ENCODE assay signal across 17 mouse cellular contexts in genomic region chr7:31036917-31037316, GRCm38 (mm10). TPM values are rescaled to one million over a fixed set of nuclear protein-coding genes. Genes with fewer than 3 reads are reported as not detected.
DNase-seq lines count a peak whose midpoint lies in the region; ATAC-seq and TF ChIP-seq lines count a peak whose summit lies in the region.
"Had no signal": no experiment of that assay in that cellular context is flagged by ENCODE, and none has a peak within 500 bp of the region (broad histone marks: within the 10 kb centered on the region; RNA-seq: fewer than 3 reads in every experiment).

No protein-coding gene starts in this region.

- no peak overlapping the region for H3K4me2 ChIP-seq in intestine, postnatal 0 days (replicated peaks; ENCODE audit: low read depth)
- H3K4me2 ChIP-seq in forebrain, embryonic 16.5 days (ENCODE audit: low read length): no peak overlapping the region
- H3K4me2 ChIP-seq: hindbrain, embryonic 14.5 days; midbrain, embryonic 12.5 days; stomach, embryonic 15.5 days had no signal

- H3K9ac ChIP-seq in intestine, postnatal 0 days (ENCODE audit: low read depth, low read length): no peak overlapping the region
- no peak overlapping the region for H3K9ac ChIP-seq in forebrain, embryonic 16.5 days (replicated peaks; ENCODE audit: low read depth, low read length)
- H3K9ac ChIP-seq: hindbrain, embryonic 14.5 days; midbrain, embryonic 12.5 days; stomach, embryonic 15.5 days had no signal

- peak; percentile 20 for ATAC-seq in megakaryocyte, adult 5-6 weeks (ENCODE audit: poor library complexity, severe bottlenecking)
- no peak for ATAC-seq in intestine, postnatal 0 days
- no peak for ATAC-seq in forebrain, embryonic 16.5 days

- H3K4me3 ChIP-seq in intestine, postnatal 0 days (ENCODE audit: low read depth, low read length): no peak overlapping the region
- H3K4me3 ChIP-seq in forebrain, embryonic 16.5 days (replicated peaks; ENCODE audit: low read length): no peak overlapping the region
- H3K4me3 ChIP-seq in midbrain, embryonic 10.5 days: no peak overlapping the region
- H3K4me3 ChIP-seq: midbrain, embryonic 12.5 days; myocyte; stomach, embryonic 15.5 days had no signal

- H3K9me3 ChIP-seq in intestine, postnatal 0 days (ENCODE audit: control insufficient read depth): no peaks in the 10 kb centered on the region
- no peaks in the 10 kb centered on the region for H3K9me3 ChIP-seq in forebrain, embryonic 16.5 days (ENCODE audit: control insufficient read depth, low read length)
- peaks cover 3% of the 10 kb centered on the region; the same call in 1 of the 2 replicates for H3K9me3 ChIP-seq in midbrain, embryonic 10.5 days (replicated peaks)
- H3K9me3 ChIP-seq: midbrain, embryonic 12.5 days; stomach, embryonic 15.5 days had no signal

- WGBS in intestine, postnatal 0 days: 81% methylated on average over 7 of the region's 7 CpGs
- 91% methylated on average over 7 of the region's 7 CpGs for WGBS in forebrain, embryonic 16.5 days
- WGBS in midbrain, embryonic 10.5 days: 90% methylated on average over 7 of the region's 7 CpGs

- no peak overlapping the region for H3K27ac ChIP-seq in intestine, postnatal 0 days (ENCODE audit: low read depth, low read length)
- no peak overlapping the region for H3K27ac ChIP-seq in forebrain, embryonic 16.5 days (ENCODE audit: low read length)
- H3K27ac ChIP-seq in midbrain, embryonic 10.5 days (replicated peaks): no peak overlapping the region
- H3K27ac ChIP-seq: hindbrain, embryonic 14.5 days; midbrain, embryonic 12.5 days; stomach, embryonic 15.5 days had no signal

- TF ChIP-seq CTCF in intestine, postnatal 0 days (IDR thresholded peaks at IDR 0.05; ENCODE audit: low read depth): no peak

- H3K27me3 ChIP-seq in intestine, postnatal 0 days (replicated peaks; ENCODE audit: control insufficient read depth, insufficient read depth, low read length): peaks cover under 1% of the 10 kb centered on the region; the same call in 1 of the 2 replicates
- H3K27me3 ChIP-seq in forebrain, embryonic 16.5 days (replicated peaks; ENCODE audit: control insufficient read depth, insufficient read depth, low read length): peaks cover 12% of the 10 kb centered on the region
- peaks cover 20% of the 10 kb centered on the region for H3K27me3 ChIP-seq in midbrain, embryonic 10.5 days (ENCODE audit: low read depth, poor library complexity, severe bottlenecking)

- DNase-seq in thymus, postnatal 25 days: peak; percentile 44
- DNase-seq in thymus, postnatal 14 days: no peak
- DNase-seq in MEL-GATA-1-ER (ENCODE audit: extremely low read depth, low read depth): peak; percentile 98
- DNase-seq in midbrain, embryonic 10.5 days (ENCODE audit: low spot score): no peak
- DNase-seq: cerebellum, adult 9-11 months; gastrocnemius, postnatal 25 days; kidney, adult 18-20 months; kidney, postnatal 4 days; layer of hippocampus, postnatal 36 days; lung, adult 18-20 months had no signal

- H3K36me3 ChIP-seq in intestine, postnatal 0 days (ENCODE audit: control insufficient read depth, insufficient read depth): no peaks in the 10 kb centered on the region
- no peaks in the 10 kb centered on the region for H3K36me3 ChIP-seq in forebrain, embryonic 16.5 days (ENCODE audit: control insufficient read depth, insufficient read depth)
- H3K36me3 ChIP-seq in midbrain, embryonic 10.5 days: no peaks in the 10 kb centered on the region
- H3K36me3 ChIP-seq: midbrain, embryonic 12.5 days; stomach, embryonic 15.5 days had no signal

- H3K4me1 ChIP-seq in intestine, postnatal 0 days (replicated peaks; ENCODE audit: control insufficient read depth, insufficient read depth, low read length): no peaks in the 10 kb centered on the region
- H3K4me1 ChIP-seq in forebrain, embryonic 16.5 days (replicated peaks; ENCODE audit: control insufficient read depth, insufficient read depth, low read length): peaks cover under 1% of the 10 kb centered on the region; the same call in 1 of the 2 replicates
- peaks cover 5% of the 10 kb centered on the region for H3K4me1 ChIP-seq in midbrain, embryonic 10.5 days

RNA-seq across cellular contexts. Expression of gene Fxyd5, which starts 5.4 kb away (rescaled TPM):
- total RNA-seq in megakaryocyte, adult 5-6 weeks (2015): 1,077 and 1,092 TPM in 2 replicates
- 807 and 874 TPM in 2 replicates for total RNA-seq in megakaryocyte, adult 5-6 weeks (2017)
- polyA plus RNA-seq in intestine, postnatal 0 days (2015; fragmentation: Nextera tagmentation; extraction: Ambion mirVana): 18.2 and 19.3 TPM in 2 replicates
- 21.7 and 23.4 TPM in 2 replicates for polyA plus RNA-seq in forebrain, embryonic 16.5 days (2015; fragmentation: Nextera tagmentation; extraction: Ambion mirVana)
- 10.2 and 10.8 TPM in 2 replicates for polyA plus RNA-seq in midbrain, embryonic 10.5 days (2016; fragmentation: Nextera tagmentation; extraction: Ambion mirVana)

RNA-seq across cellular contexts. Expression of gene Fxyd7, which starts 14.3 kb away (rescaled TPM):
- total RNA-seq in megakaryocyte, adult 5-6 weeks (2015): not detected in 2 replicates
- total RNA-seq in megakaryocyte, adult 5-6 weeks (2017): 0.51 TPM in 1 of 2 replicates, not detected in the other
- polyA plus RNA-seq in intestine, postnatal 0 days (2015; fragmentation: Nextera tagmentation; extraction: Ambion mirVana): 15.2 and 16.2 TPM in 2 replicates
- polyA plus RNA-seq in forebrain, embryonic 16.5 days (2015; fragmentation: Nextera tagmentation; extraction: Ambion mirVana): 51.0 and 95.0 TPM in 2 replicates
- polyA plus RNA-seq in midbrain, embryonic 10.5 days (2016; fragmentation: Nextera tagmentation; extraction: Ambion mirVana): 0.70 and 2.8 TPM in 2 replicates
- polyA plus RNA-seq: myocyte had no signal

RNA-seq across cellular contexts. Expression of gene Fxyd1, which starts 20.1 kb away (rescaled TPM):
- total RNA-seq in megakaryocyte, adult 5-6 weeks (2015): 0.46 TPM in 1 of 2 replicates, not detected in the other
- total RNA-seq in megakaryocyte, adult 5-6 weeks (2017): not detected in 2 replicates
- polyA plus RNA-seq in intestine, postnatal 0 days (2015; fragmentation: Nextera tagmentation; extraction: Ambion mirVana): 78.9 and 83.1 TPM in 2 replicates
- polyA plus RNA-seq in forebrain, embryonic 16.5 days (2015; fragmentation: Nextera tagmentation; extraction: Ambion mirVana): 10.7 and 14.5 TPM in 2 replicates
- 3.5 and 6.8 TPM in 2 replicates for polyA plus RNA-seq in midbrain, embryonic 10.5 days (2016; fragmentation: Nextera tagmentation; extraction: Ambion mirVana)

RNA-seq across cellular contexts. Expression of gene Lgi4, which starts 22.2 kb away (rescaled TPM):
- 0.13 TPM in 1 of 2 replicates, not detected in the other for total RNA-seq in megakaryocyte, adult 5-6 weeks (2015)
- 0.07 TPM in 1 of 2 replicates, not detected in the other for total RNA-seq in megakaryocyte, adult 5-6 weeks (2017)
- 0.70 and 0.78 TPM in 2 replicates for polyA plus RNA-seq in intestine, postnatal 0 days (2015; fragmentation: Nextera tagmentation; extraction: Ambion mirVana)
- 0.20 and 0.24 TPM in 2 replicates for polyA plus RNA-seq in forebrain, embryonic 16.5 days (2015; fragmentation: Nextera tagmentation; extraction: Ambion mirVana)
- polyA plus RNA-seq in midbrain, embryonic 10.5 days (2016; fragmentation: Nextera tagmentation; extraction: Ambion mirVana): 1.1 and 1.2 TPM in 2 replicates
- polyA plus RNA-seq: myocyte had no signal

RNA-seq across cellular contexts. Expression of gene Fxyd3, which starts 39.6 kb away (rescaled TPM):
- total RNA-seq in megakaryocyte, adult 5-6 weeks (2015): not detected in 2 replicates
- total RNA-seq in megakaryocyte, adult 5-6 weeks (2017): not detected in 2 replicates
- polyA plus RNA-seq in intestine, postnatal 0 days (2015; fragmentation: Nextera tagmentation; extraction: Ambion mirVana): 40.4 and 48.0 TPM in 2 replicates
- polyA plus RNA-seq in forebrain, embryonic 16.5 days (2015; fragmentation: Nextera tagmentation; extraction: Ambion mirVana): 0.15 and 0.66 TPM in 2 replicates
- polyA plus RNA-seq in midbrain, embryonic 10.5 days (2016; fragmentation: Nextera tagmentation; extraction: Ambion mirVana): 3.0 and 3.4 TPM in 2 replicates
- total RNA-seq: layer of hippocampus, postnatal 36 days had no signal

Comparison
In these comparisons a context has a peak if more than half of its experiments do, and no peak if none do; other contexts are left out.
1. DNase-seq: peak in thymus, postnatal 25 days (single experiment) and MEL-GATA-1-ER (single experiment); none in thymus, postnatal 14 days (single experiment) and midbrain, embryonic 10.5 days (single experiment).